Mouse (Mus musculus): ENCODE measurements around the gene Zbtb24.

GRCm38 (mm10) chr10:41448216-41448615 lies 2.0 kb upstream of the Zbtb24 start:
- TF ChIP-seq CTCF (IDR thresholded peaks at IDR 0.05; ENCODE audit: low read depth) (no peak), EP300 (IDR thresholded peaks at IDR 0.05; ENCODE audit: low read depth) (no peak)
